Mouse (Mus musculus): ENCODE data around the gene Ubr2. TPM values are rescaled to one million over a fixed set of nuclear protein-coding genes. Genes with fewer than 3 reads are reported as not detected.

The Ubr2 gene
- polyA plus RNA-seq, 1 experiment from 2014 or later: 23.0 TPM

DNA sequence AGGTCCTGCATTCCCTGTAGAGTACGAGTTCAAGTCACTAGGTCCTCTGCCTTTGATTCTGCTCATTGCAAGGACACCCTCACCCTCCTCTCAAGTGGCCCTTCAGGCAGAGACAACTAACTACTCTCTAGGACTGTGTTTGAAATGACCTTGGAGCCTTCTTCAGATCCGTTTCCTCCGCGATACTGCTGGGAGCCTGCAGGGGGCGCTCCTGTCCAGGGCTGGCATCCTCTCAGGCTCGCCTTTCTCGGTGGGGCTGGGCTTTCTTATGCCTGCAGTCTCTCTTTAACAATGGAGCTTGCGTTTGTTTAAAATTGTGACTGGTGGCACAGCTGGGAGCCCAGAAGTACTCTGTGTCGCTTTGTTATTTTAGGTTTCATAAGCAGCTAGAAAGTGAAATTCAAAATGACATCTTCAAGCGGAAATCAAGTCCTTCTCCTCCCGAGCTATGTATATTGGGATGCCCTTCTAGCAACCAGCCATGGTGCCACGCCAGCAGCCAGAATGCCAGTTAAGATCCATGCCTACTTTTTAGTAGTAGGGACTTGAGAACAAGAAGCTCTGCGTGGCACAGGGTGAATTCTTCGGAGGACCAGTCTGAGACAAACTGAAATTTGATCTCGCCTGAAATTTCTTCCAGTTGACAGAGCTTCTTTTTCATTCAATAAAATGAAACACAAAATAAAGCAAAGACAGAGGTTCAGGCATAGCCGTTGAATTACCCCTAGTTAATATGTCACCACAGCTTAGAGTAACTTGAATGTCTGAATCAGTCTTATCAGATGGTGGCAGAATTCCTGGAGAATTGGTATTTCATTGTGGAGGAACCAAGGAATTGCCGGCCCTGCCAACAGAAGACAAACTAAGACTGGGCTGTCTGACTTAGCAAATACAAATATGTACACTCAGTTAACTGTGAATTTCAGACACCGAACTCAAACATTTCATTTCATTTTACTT, 28.8 kb upstream of the Ubr2 start:
- Histone ChIP-seq H3K4me2 (ENCODE audit: low read depth, low read length) (peak overlapping the region; percentile 26; the same call in 1 of the 2 replicates), H3K36me3 (ENCODE audit: control insufficient read depth, insufficient read depth, low read length) (no peaks in the 10 kb centered on the region), H3K4me3 (ENCODE audit: low read depth, low read length) (0 out of 2 replicates have a peak overlapping the region, but pooled peaks have one; percentile 3), H3K27ac (ENCODE audit: low read depth, low read length) (no peak overlapping the region), H3K9ac (replicated peaks; ENCODE audit: low read depth, low read length) (0 out of 2 replicates have a peak overlapping the region, but pooled peaks have one; percentile 26), H3K4me1 (ENCODE audit: control insufficient read depth, insufficient read depth, low read length) (no peaks in the 10 kb centered on the region), H3K9me3 (ENCODE audit: control insufficient read depth, low read length) (no peaks in the 10 kb centered on the region), H3K27me3 (ENCODE audit: control insufficient read depth, insufficient read depth, low read length) (no peaks in the 10 kb centered on the region)
- ATAC-seq (ENCODE audit: low read depth): peak; percentile 82; the same call in 1 of the 2 replicates
- 25% methylated on average over 18 of the region's 18 CpGs for WGBS

DNA sequence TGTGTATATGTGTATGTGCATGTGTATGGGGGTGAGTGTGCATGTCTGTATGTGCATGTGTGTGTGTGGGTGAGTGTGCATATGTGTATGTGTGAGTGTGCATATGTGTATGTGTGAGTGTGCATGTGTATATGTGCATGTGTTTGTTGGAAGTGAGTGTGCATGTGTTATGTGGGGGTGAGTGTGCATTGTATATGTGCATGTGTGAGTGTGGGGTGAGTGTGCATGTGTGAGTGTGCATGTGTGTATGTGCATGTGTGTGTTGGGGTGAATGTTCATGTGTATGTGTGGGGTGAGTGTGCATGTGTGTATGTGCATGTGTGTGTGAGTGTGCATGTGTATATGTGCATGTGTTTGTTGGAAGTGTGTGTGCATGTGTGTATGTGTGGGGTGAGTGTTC, 24.2 kb upstream of the Ubr2 start:
- Histone ChIP-seq H3K9me3 (ENCODE audit: control insufficient read depth, low read length) (no peaks in the 10 kb centered on the region), H3K36me3 (ENCODE audit: control insufficient read depth, insufficient read depth, low read length) (no peaks in the 10 kb centered on the region), H3K4me3 (ENCODE audit: low read depth, low read length) (no peak overlapping the region), H3K27me3 (ENCODE audit: control insufficient read depth, insufficient read depth, low read length) (no peaks in the 10 kb centered on the region), H3K4me2 (ENCODE audit: low read depth, low read length) (no peak overlapping the region), H3K4me1 (ENCODE audit: control insufficient read depth, insufficient read depth, low read length) (no peaks in the 10 kb centered on the region), H3K9ac (replicated peaks; ENCODE audit: low read depth, low read length) (no peak overlapping the region), H3K27ac (ENCODE audit: low read depth, low read length) (no peak overlapping the region)
- ATAC-seq (ENCODE audit: low read depth): no peak

DNA sequence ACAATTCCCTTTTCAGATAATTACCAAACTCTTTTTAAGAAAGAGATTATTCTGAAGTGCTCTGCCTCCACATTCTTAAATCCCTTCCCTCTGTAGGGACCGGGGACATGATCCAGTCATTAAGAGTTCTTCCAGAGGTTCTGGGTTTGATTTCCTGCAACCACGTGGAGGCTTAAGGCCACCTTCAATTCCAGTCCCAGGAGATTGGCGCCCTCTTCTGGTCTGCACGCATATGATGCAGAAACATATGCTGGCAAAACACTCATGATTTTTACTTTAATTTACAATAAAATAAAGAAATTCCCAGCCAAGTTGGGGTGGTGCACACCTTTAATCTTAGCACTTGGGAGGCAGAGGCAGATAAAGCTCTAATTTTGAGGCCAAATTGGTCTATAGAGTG, 23.3 kb upstream of the Ubr2 start:
- Histone ChIP-seq H3K4me3 (ENCODE audit: low read depth, low read length) (no peak overlapping the region), H3K4me1 (ENCODE audit: control insufficient read depth, insufficient read depth, low read length) (no peaks in the 10 kb centered on the region), H3K9me3 (ENCODE audit: control insufficient read depth, low read length) (no peaks in the 10 kb centered on the region), H3K9ac (replicated peaks; ENCODE audit: low read depth, low read length) (no peak overlapping the region), H3K36me3 (ENCODE audit: control insufficient read depth, insufficient read depth, low read length) (no peaks in the 10 kb centered on the region), H3K4me2 (ENCODE audit: low read depth, low read length) (no peak overlapping the region), H3K27ac (ENCODE audit: low read depth, low read length) (no peak overlapping the region), H3K27me3 (ENCODE audit: control insufficient read depth, insufficient read depth, low read length) (no peaks in the 10 kb centered on the region)
- 1% methylated on average over 4 of the region's 4 CpGs for WGBS
- ATAC-seq (ENCODE audit: low read depth): no peak

DNA sequence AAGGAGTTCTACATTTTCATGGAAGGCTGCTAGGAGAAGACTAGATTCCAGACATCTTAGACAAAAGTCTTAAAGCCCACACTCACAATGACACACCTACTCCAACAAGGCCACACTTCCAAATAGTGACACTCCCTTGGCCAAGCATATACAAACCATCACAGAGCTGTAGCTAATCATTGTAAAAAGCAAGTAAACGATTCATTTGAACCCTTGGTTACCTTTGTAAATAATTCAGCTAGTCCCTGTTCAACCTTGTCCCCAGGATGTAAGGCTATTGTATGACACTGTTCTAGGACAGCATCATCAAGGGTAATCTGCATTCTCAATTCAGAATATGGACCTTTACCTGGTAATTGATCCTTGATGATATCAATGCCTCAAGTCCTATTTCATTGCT, 14.4 kb upstream of the Ubr2 start:
- 81% methylated on average over 1 of the region's 1 CpGs for WGBS
- H3K4me3 ChIP-seq (ENCODE audit: low read depth, low read length): no peak overlapping the region
- ATAC-seq (ENCODE audit: low read depth): no peak
- H3K27me3 ChIP-seq (ENCODE audit: control insufficient read depth, insufficient read depth, low read length): no peaks in the 10 kb centered on the region
- no peaks in the 10 kb centered on the region for H3K9me3 ChIP-seq (ENCODE audit: control insufficient read depth, low read length)
- H3K9ac ChIP-seq (replicated peaks; ENCODE audit: low read depth, low read length): no peak overlapping the region
- no peak overlapping the region for H3K4me2 ChIP-seq (ENCODE audit: low read depth, low read length)
- no peaks in the 10 kb centered on the region for H3K4me1 ChIP-seq (ENCODE audit: control insufficient read depth, insufficient read depth, low read length)
- H3K36me3 ChIP-seq (ENCODE audit: control insufficient read depth, insufficient read depth, low read length): no peaks in the 10 kb centered on the region
- H3K27ac ChIP-seq (ENCODE audit: low read depth, low read length): no peak overlapping the region

DNA sequence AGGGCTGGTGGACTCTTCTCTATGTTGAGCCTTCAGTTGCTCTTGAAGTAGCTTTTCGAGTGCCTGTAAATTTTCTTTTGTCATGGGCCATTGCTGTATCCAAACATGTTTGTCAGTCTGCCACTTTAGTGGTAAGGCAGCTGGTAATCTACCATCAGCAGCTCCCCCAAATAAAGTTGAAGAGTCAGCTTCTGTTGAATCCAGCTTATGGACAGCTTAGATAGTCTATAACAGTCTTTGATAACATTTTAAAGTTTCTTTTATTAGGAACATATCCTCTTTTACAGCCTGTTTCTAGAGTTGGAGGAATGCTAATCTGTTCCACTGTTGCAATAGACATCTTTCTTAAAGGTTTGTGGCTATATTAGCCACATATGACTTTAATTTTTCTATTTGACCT, 13.0 kb upstream of the Ubr2 start:
- H3K27ac ChIP-seq (ENCODE audit: low read depth, low read length): no peak overlapping the region
- no peak overlapping the region for H3K9ac ChIP-seq (replicated peaks; ENCODE audit: low read depth, low read length)
- H3K27me3 ChIP-seq (ENCODE audit: control insufficient read depth, insufficient read depth, low read length): no peaks in the 10 kb centered on the region
- H3K36me3 ChIP-seq (ENCODE audit: control insufficient read depth, insufficient read depth, low read length): no peaks in the 10 kb centered on the region
- no peak overlapping the region for H3K4me3 ChIP-seq (ENCODE audit: low read depth, low read length)
- H3K4me2 ChIP-seq (ENCODE audit: low read depth, low read length): no peak overlapping the region
- no peak for ATAC-seq (ENCODE audit: low read depth)
- 87% methylated on average over 1 of the region's 1 CpGs for WGBS
- H3K9me3 ChIP-seq (ENCODE audit: control insufficient read depth, low read length): no peaks in the 10 kb centered on the region
- H3K4me1 ChIP-seq (ENCODE audit: control insufficient read depth, insufficient read depth, low read length): no peaks in the 10 kb centered on the region

DNA sequence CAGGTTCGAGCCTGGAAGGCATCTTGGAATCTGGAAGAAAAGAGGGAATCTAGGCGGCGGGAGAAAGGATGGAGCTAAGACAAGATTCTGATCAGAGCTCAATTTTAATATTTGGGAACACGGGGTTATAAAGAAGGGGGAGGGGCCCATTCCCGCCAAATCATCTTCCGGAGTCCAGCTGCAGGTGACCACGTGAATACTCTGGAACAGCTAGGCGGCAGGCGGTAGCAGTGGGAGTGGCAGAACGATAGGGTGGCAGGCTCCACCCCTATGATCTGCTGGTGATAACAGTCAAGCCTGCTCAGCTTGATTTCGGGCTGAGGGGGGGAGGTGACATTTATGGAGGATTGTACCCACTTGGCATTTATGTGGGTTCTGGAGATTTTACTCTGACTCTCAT, 2.5 kb upstream of the Ubr2 start:
- H3K4me1 ChIP-seq (ENCODE audit: control insufficient read depth, insufficient read depth, low read length): peaks cover 12% of the 10 kb centered on the region
- WGBS: 38% methylated on average over 11 of the region's 11 CpGs
- H3K27me3 ChIP-seq (ENCODE audit: control insufficient read depth, insufficient read depth, low read length): no peaks in the 10 kb centered on the region

DNA sequence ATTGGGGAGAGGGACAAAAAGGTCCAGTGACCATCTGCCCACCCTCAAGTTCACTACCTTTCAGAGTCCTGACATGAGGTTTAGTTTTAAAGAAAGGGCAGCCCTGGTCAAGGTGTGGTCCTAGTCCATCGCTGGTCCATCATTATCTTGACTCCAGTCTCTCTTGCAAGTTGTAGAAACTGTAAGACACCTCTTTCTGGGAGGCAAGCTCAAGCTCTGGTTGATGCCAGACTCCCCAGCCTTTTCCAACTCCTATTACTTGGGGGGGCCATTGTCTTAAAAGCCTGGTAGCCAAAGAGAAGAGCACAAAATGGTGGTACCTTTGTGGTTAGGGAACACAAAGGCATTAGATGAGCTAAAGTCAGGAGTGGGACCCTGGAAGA, 1.3 kb upstream of the Ubr2 start:
- H3K9me3 ChIP-seq (ENCODE audit: control insufficient read depth, low read length): no peaks in the 10 kb centered on the region
- H3K27me3 ChIP-seq (ENCODE audit: control insufficient read depth, insufficient read depth, low read length): no peaks in the 10 kb centered on the region
- H3K4me2 ChIP-seq (ENCODE audit: low read depth, low read length): no peak overlapping the region
- no peak overlapping the region for H3K4me3 ChIP-seq (ENCODE audit: low read depth, low read length)
- no peak for ATAC-seq (ENCODE audit: low read depth)
- WGBS: 80% methylated on average over 1 of the region's 1 CpGs
- H3K27ac ChIP-seq (ENCODE audit: low read depth, low read length): no peak overlapping the region
- H3K9ac ChIP-seq (replicated peaks; ENCODE audit: low read depth, low read length): no peak overlapping the region
- peaks cover 12% of the 10 kb centered on the region for H3K4me1 ChIP-seq (ENCODE audit: control insufficient read depth, insufficient read depth, low read length)
- H3K36me3 ChIP-seq (ENCODE audit: control insufficient read depth, insufficient read depth, low read length): no peaks in the 10 kb centered on the region

More for the DNA sequence above, 2.5 kb upstream of the Ubr2 start:
- no peak overlapping the region for H3K4me2 ChIP-seq (ENCODE audit: low read depth, low read length)
- no peak overlapping the region for H3K9ac ChIP-seq (replicated peaks; ENCODE audit: low read depth, low read length)
- no peaks in the 10 kb centered on the region for H3K36me3 ChIP-seq (ENCODE audit: control insufficient read depth, insufficient read depth, low read length)
- no peak overlapping the region for H3K27ac ChIP-seq (ENCODE audit: low read depth, low read length)
- ATAC-seq (ENCODE audit: low read depth): no peak
- no peaks in the 10 kb centered on the region for H3K9me3 ChIP-seq (ENCODE audit: control insufficient read depth, low read length)
- no peak overlapping the region for H3K4me3 ChIP-seq (ENCODE audit: low read depth, low read length)

DNA sequence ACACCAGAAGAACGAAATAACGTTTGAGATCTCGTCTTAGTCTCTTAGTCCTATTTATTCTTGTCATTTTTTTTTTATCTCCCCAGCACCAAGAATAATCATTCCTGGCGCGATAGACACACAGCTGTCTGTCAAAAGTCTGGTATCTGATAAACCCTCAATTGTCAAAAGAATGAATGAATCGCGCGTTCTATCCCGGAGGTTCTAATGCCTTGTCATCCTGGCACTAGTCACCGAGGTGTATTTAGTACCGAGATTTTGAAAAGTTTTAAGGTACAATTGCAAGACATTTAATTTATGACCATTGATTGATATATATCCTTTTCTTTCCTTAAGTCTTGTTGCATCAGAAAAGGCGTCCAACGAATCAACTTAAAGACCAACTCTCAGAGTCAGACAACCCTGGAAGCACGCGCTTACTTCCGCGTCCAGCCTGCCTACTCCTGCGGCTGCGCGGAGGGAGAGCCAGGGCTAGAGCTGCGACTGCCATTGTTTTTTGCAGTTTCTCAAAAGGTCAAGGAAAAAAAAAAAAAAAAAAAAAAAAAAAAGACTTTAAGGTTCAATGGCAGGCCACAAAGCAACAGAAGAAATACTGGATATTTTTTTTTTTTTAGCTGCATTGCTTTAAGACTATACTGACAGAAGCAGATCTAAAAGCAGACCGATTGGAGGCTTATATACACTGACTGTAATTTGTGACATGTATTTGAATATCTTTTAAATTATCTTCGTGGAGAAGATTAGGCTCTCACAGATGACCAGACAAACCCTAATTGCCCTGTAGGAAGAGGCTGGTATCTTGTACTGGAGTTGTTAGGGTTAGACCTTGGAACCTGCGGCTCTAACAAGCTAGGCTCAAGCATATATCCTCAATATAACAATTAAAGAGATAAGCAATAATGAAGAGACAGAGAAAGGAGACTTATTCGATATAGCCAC, 635 bp upstream of the Ubr2 start:
- peak; percentile 76 for ATAC-seq (ENCODE audit: low read depth)
- 0 out of 2 replicates have a peak overlapping the region, but pooled peaks have one; percentile 87 for H3K9ac ChIP-seq (replicated peaks; ENCODE audit: low read depth, low read length)
- peak overlapping the region; percentile 85 for H3K4me2 ChIP-seq (ENCODE audit: low read depth, low read length)
- H3K9me3 ChIP-seq (ENCODE audit: control insufficient read depth, low read length): no peaks in the 10 kb centered on the region
- 13% methylated on average over 25 of the region's 25 CpGs for WGBS
- no peaks in the 10 kb centered on the region for H3K36me3 ChIP-seq (ENCODE audit: control insufficient read depth, insufficient read depth, low read length)
- H3K4me3 ChIP-seq (ENCODE audit: low read depth, low read length): peak overlapping the region; percentile 88
- H3K4me1 ChIP-seq (ENCODE audit: control insufficient read depth, insufficient read depth, low read length): peaks cover 13% of the 10 kb centered on the region
- H3K27me3 ChIP-seq (ENCODE audit: control insufficient read depth, insufficient read depth, low read length): no peaks in the 10 kb centered on the region
- peak overlapping the region; percentile 85 for H3K27ac ChIP-seq (ENCODE audit: low read depth, low read length)

DNA sequence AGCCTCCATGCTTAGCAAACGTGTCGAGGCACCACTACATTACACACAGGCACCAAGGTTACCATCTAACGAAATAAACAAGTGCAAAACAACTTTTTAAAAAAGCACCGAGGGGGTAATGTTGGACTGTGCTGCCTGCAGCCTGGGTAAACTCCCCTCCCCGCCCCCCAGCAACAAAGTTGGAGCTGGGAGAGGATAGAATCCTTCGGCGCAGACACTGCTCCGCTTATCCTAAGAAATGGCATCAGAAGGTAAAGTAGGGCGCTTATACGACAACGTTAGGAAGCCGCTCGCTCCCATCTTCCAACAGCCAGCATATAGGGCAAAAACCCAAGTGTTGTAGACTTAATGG, 834 bp downstream of the Ubr2 start:
- Histone ChIP-seq H3K4me3 (ENCODE audit: low read depth, low read length) (peak overlapping the region; percentile 88), H3K27me3 (ENCODE audit: control insufficient read depth, insufficient read depth, low read length) (no peaks in the 10 kb centered on the region), H3K4me1 (ENCODE audit: control insufficient read depth, insufficient read depth, low read length) (peaks cover 17% of the 10 kb centered on the region), H3K4me2 (ENCODE audit: low read depth, low read length) (peak overlapping the region; percentile 85), H3K27ac (ENCODE audit: low read depth, low read length) (no peak overlapping the region), H3K9me3 (ENCODE audit: control insufficient read depth, low read length) (no peaks in the 10 kb centered on the region), H3K9ac (replicated peaks; ENCODE audit: low read depth, low read length) (peak overlapping the region; percentile 87), H3K36me3 (ENCODE audit: control insufficient read depth, insufficient read depth, low read length) (no peaks in the 10 kb centered on the region)
- ATAC-seq (ENCODE audit: low read depth): peak; percentile 1
- 2% methylated on average over 13 of the region's 13 CpGs for WGBS

Measured in neural tube, embryonic 14.5 days (tissue).